In genomic region chrX:164418008-164418407, GRCm38 (mm10) we compare ENCODE assay signal across 23 mouse cellular contexts. TPM values are rescaled to one million over a fixed set of nuclear protein-coding genes. Genes with fewer than 3 reads are reported as not detected.
"Had no signal": no experiment of that assay in that cellular context is flagged by ENCODE, and none has a peak within 500 bp of the region (broad histone marks: within the 10 kb centered on the region; RNA-seq: fewer than 3 reads in every experiment).

No protein-coding gene starts in this region.

- DNase-seq: kidney, adult 2 months; kidney, postnatal 25 days; layer of hippocampus, adult 9-11 months; left cerebral cortex, postnatal 4 days; liver, postnatal 0 days; lung, embryonic 14.5 days; retina, postnatal 1 day; right cerebral cortex, postnatal 4 days; thymus, postnatal 25 days had no signal

- ATAC-seq: liver, postnatal 0 days; lung, postnatal 0 days; midbrain, embryonic 13.5 days; midbrain, embryonic 16.5 days had no signal

RNA-seq across cellular contexts. Expression of gene Asb11, which starts 18.8 kb away (rescaled TPM):
- total RNA-seq: monocyte, adult 5-6 weeks had no signal
- polyA plus RNA-seq: kidney, embryonic 14.5 days; limb, embryonic 12.5 days; limb, embryonic 15.5 days; liver, embryonic 11.5 days; lung, embryonic 14.5 days; macrophage; midbrain, embryonic 10.5 days; midbrain, embryonic 13.5 days; midbrain, embryonic 16.5 days; neural tube, embryonic 13.5 days; stomach, embryonic 14.5 days; thymus, postnatal 0 days had no signal

RNA-seq across cellular contexts. Expression of gene Vegfd, which starts 44.8 kb away (rescaled TPM):
- total RNA-seq: monocyte, adult 5-6 weeks; neutrophil, adult 5-6 weeks had no signal
- polyA plus RNA-seq: macrophage had no signal
